Mouse (Mus musculus) C2C12 (cell line): ENCODE data around the gene Dnah9. TPM values are rescaled to one million over a fixed set of nuclear protein-coding genes. Genes with fewer than 3 reads are reported as not detected.

Experiments
- H3K27me3 ChIP-seq: one replicate; pipeline ENCODE4 v1.6.1; 2011; ENCODE audit not compliant: control insufficient read depth, insufficient read depth, insufficient read length
- H3K36me3 ChIP-seq: one replicate; pipeline ENCODE4 v1.6.1; 2011; ENCODE audit not compliant: control insufficient read depth, insufficient read depth
- H3K4me3 ChIP-seq: one replicate; pipeline ENCODE4 v1.5.1; 2011; ENCODE audit warnings: mild to moderate bottlenecking, control low read depth; ENCODE audit not compliant: poor library complexity, insufficient read depth, severe bottlenecking
- H3K79me2 ChIP-seq: one replicate; pipeline ENCODE4 v1.6.1; 2011; ENCODE audit not compliant: control insufficient read depth, insufficient read depth
- H3K79me3 ChIP-seq: one replicate; pipeline ENCODE4 v1.6.1; 2011; ENCODE audit warnings: low read depth, control low read depth
- H3ac ChIP-seq: one replicate; pipeline ENCODE3; 2011; ENCODE audit warnings: low read depth; ENCODE audit not compliant: control insufficient read depth, insufficient read length
- CEBPB ChIP-seq: IDR thresholded peaks from one replicate; pipeline ENCODE4 v1.6.1; 2011; ENCODE audit warnings: low read depth, mild to moderate bottlenecking, control low read depth, moderate library complexity
- CTCF ChIP-seq: IDR thresholded peaks from one replicate; pipeline ENCODE4 v1.5.1; 2011; ENCODE audit not compliant: control insufficient read depth, insufficient read depth, insufficient read length
- FOSL1 ChIP-seq: IDR thresholded peaks from one replicate; pipeline ENCODE4 v1.8.0; 2011; ENCODE audit warnings: mild to moderate bottlenecking, low read length; ENCODE audit not compliant: poor library complexity, insufficient read depth, severe bottlenecking
- MAX ChIP-seq: IDR thresholded peaks from one replicate; pipeline ENCODE4 v1.6.1; 2011; ENCODE audit warnings: mild to moderate bottlenecking, control low read depth
- MYOD1 ChIP-seq: IDR thresholded peaks from one replicate; pipeline ENCODE4 v1.6.1; 2011; ENCODE audit warnings: low read depth; ENCODE audit not compliant: control insufficient read depth, insufficient read length
- MYOG ChIP-seq: IDR thresholded peaks from one replicate; pipeline ENCODE4 v1.6.1; 2011; ENCODE audit not compliant: control insufficient read depth, insufficient read length; ENCODE audit errors: extremely low read depth
- USF1 ChIP-seq: IDR thresholded peaks from one replicate; pipeline ENCODE4 v1.6.1; 2011; ENCODE audit warnings: low read depth, mild to moderate bottlenecking, control low read depth, moderate library complexity
- polyA plus RNA-seq: library from polyadenylated mRNA; unstranded; fragments of >200 nt; fragmentation: generic; extraction: Trizol; gene quantifications from one replicate; pipeline ENCODE4 v1.2.1, GENCODE M21; 2012; ENCODE audit warnings: missing spikeins

The Dnah9 gene
- polyA plus RNA-seq, 1 experiment = under 0.01 TPM

- Histone ChIP-seq H3ac (no peak overlapping the region), H3K4me3 (no peak overlapping the region), H3K79me2 (no peaks in the 10 kb centered on the region), H3K36me3 (no peaks in the 10 kb centered on the region), H3K27me3 (no peaks in the 10 kb centered on the region), H3K79me3 (no peaks in the 10 kb centered on the region)
- TF ChIP-seq CTCF (no peak), FOSL1 (no peak), CEBPB (no peak), MYOG (no peak), MYOD1 (no peak), USF1 (no peak), MAX (no peak)
These were observed 125.8 kb downstream of the Dnah9 start for GRCm38 (mm10) chr11:66042531-66042930.

- TF ChIP-seq CTCF (no peak), USF1 (no peak), CEBPB (no peak), MAX (no peak), FOSL1 (no peak), MYOD1 (no peak), MYOG (no peak)
These were observed 142.6 kb downstream of the Dnah9 start for GRCm38 (mm10) chr11:66025728-66026127.

DNA sequence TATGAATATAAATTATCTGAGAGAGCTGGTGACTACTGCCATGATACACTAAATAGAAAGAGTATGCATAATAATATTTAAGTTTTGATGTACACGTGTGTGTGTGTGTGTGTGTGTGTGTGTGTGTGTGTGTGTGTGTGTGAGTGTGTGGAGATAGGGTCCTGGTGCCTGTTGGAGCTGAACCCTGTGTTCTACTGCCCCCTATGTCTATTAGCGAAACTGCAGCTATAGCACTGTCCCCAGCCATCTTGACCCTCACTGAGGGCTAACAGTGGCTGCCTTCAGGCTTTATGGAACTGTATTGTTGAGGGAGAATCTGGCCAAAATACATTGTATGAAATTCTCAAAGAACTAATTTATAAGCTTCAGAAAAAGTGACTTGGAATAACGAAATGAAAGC is 192.5 kb downstream of the Dnah9 start:
- Histone ChIP-seq H3K36me3 (no peaks in the 10 kb centered on the region), H3K27me3 (no peaks in the 10 kb centered on the region), H3K79me2 (no peaks in the 10 kb centered on the region), H3K4me3 (no peak overlapping the region), H3ac (no peak overlapping the region), H3K79me3 (no peaks in the 10 kb centered on the region)
- TF ChIP-seq CTCF (no peak), MYOG (no peak), CEBPB (no peak), FOSL1 (no peak)

More at GRCm38 (mm10) chr11:66025728-66026127, 142.6 kb downstream of the Dnah9 start:
- Histone ChIP-seq H3K79me3 (no peaks in the 10 kb centered on the region), H3K4me3 (no peak overlapping the region), H3K79me2 (no peaks in the 10 kb centered on the region), H3K27me3 (no peaks in the 10 kb centered on the region), H3K36me3 (no peaks in the 10 kb centered on the region), H3ac (no peak overlapping the region)

DNA sequence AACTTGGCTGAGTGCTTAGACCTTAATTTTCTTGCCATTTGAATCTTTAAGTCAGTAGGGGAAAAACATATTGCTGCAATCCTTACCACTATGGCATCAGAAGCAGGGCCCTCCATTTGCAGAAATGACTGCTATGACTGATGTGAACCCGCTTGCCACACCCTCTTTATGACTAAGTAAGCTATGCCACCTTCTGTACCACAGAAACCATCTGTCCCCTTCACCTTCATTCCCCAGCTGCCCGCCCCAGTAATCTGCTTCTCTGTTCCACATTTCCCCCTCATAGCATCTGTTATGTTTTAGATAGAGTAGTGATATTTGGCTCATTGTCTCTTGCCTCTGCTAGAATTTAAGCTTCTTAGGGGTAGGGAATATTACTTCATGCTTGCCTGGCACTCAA is 237.6 kb downstream of the Dnah9 start:
- H3K27me3 ChIP-seq = no peaks in the 10 kb centered on the region
- no peak overlapping the region for H3K4me3 ChIP-seq
- H3K36me3 ChIP-seq = no peaks in the 10 kb centered on the region
- no peak for TF ChIP-seq USF1
- no peak for TF ChIP-seq MYOG
- no peak for TF ChIP-seq MYOD1
- TF ChIP-seq MAX = no peak
- TF ChIP-seq CTCF = no peak
- no peak for TF ChIP-seq CEBPB
- TF ChIP-seq FOSL1 = no peak
- H3K79me2 ChIP-seq = no peaks in the 10 kb centered on the region
- no peak overlapping the region for H3ac ChIP-seq
- H3K79me3 ChIP-seq = no peaks in the 10 kb centered on the region

- Histone ChIP-seq H3K27me3 (no peaks in the 10 kb centered on the region), H3K4me3 (no peak overlapping the region), H3K36me3 (no peaks in the 10 kb centered on the region), H3K79me2 (no peaks in the 10 kb centered on the region), H3K79me3 (no peaks in the 10 kb centered on the region), H3ac (no peak overlapping the region)
- TF ChIP-seq MYOD1 (no peak), MAX (no peak), FOSL1 (no peak), USF1 (no peak), CTCF (no peak), CEBPB (no peak), MYOG (no peak)
These were observed 238.0 kb downstream of the Dnah9 start for GRCm38 (mm10) chr11:65930359-65930758.

GRCm38 (mm10) chr11:65927962-65928361 is 240.4 kb downstream of the Dnah9 start:
- Histone ChIP-seq H3K79me3 (no peaks in the 10 kb centered on the region), H3K27me3 (no peaks in the 10 kb centered on the region), H3ac (no peak overlapping the region), H3K79me2 (no peaks in the 10 kb centered on the region), H3K4me3 (no peak overlapping the region), H3K36me3 (no peaks in the 10 kb centered on the region)
- no peak for TF ChIP-seq CEBPB
- TF ChIP-seq CTCF = no peak
- TF ChIP-seq MYOG = no peak
- no peak for TF ChIP-seq MYOD1
- TF ChIP-seq FOSL1 = no peak
- no peak for TF ChIP-seq USF1
- TF ChIP-seq MAX = no peak
